Mouse (Mus musculus) embryonic facial prominence, embryonic 12.5 days (tissue): Measurements from ENCODE around the gene Nt5c2. TPM values are rescaled to one million over a fixed set of nuclear protein-coding genes. Genes with fewer than 3 reads are reported as not detected.

ENCODE experiments used
- polyA plus RNA-seq: library from polyadenylated mRNA; unstranded; fragments of >200 nt; fragmentation: Nextera tagmentation; extraction: Ambion mirVana; gene quantifications from 2 replicates; pipeline ENCODE4 v1.2.1, GENCODE M21; 2016

The Nt5c2 gene
- polyA plus RNA-seq, 1 experiment from 2014 or later: 75.2 TPM

Other genes starting within 250 kb of the Nt5c2 start
- gene Ina, start 455 bp downstream of the Nt5c2 start, polyA plus RNA-seq: 39.4 and 50.5 TPM in 2 replicates
- 31.5 and 31.7 TPM in 2 replicates for gene Pcgf6, start 35.8 kb upstream of the Nt5c2 start, polyA plus RNA-seq
- gene Taf5, start 52.6 kb upstream of the Nt5c2 start, polyA plus RNA-seq: 11.9 and 12.4 TPM in 2 replicates
- 1,248 and 1,291 TPM in 2 replicates for gene Usmg5, start 75.5 kb upstream of the Nt5c2 start, polyA plus RNA-seq
- 11.8 and 14.0 TPM in 2 replicates for gene Pdcd11, start 75.6 kb upstream of the Nt5c2 start, polyA plus RNA-seq
- gene Calhm2, start 123.1 kb upstream of the Nt5c2 start, polyA plus RNA-seq: 6.1 and 7.0 TPM in 2 replicates
- not detected in 2 replicates for gene Calhm1, start 129.1 kb upstream of the Nt5c2 start, polyA plus RNA-seq
- not detected in 2 replicates for gene Calhm3, start 142.6 kb upstream of the Nt5c2 start, polyA plus RNA-seq
- 8.7 TPM in 2 replicates for gene Neurl1a, start 163.7 kb upstream of the Nt5c2 start, polyA plus RNA-seq